Mouse (Mus musculus): ENCODE data around the gene Ccl27a. TPM values are rescaled to one million over a fixed set of nuclear protein-coding genes. Genes with fewer than 3 reads are reported as not detected.
"Not testable (repeated sequence)": the region's sequence is repeated elsewhere in the genome, so short reads cannot be mapped to it uniquely, and the experiment has no call there.

Ccl27a gene
- 64.8 and 69.6 TPM in 2 replicates for polyA plus RNA-seq (2014; fragmentation: Nextera tagmentation; extraction: Ambion mirVana)

GRCm38 (mm10) chr4:41774002-41774401 is at the start of gene Ccl27a:
TSS of gene Ccl27a (minus strand) at chr4:41774247.
- not testable (repeated sequence) for H3K36me3 ChIP-seq (ENCODE audit: control insufficient read depth, insufficient read depth, low read length); H3K4me1 ChIP-seq (ENCODE audit: control insufficient read depth, insufficient read depth, low read length); H3K27me3 ChIP-seq (ENCODE audit: control insufficient read depth, insufficient read depth, low read length); H3K9ac ChIP-seq (ENCODE audit: low read length); H3K27ac ChIP-seq (ENCODE audit: low read depth, low read length); H3K9me3 ChIP-seq (ENCODE audit: control insufficient read depth, low read length); ATAC-seq (ENCODE audit: insufficient read depth, low FRiP score, low TSS enrichment)
- WGBS, result 0% methylated on average over 12 of the region's 14 CpGs
- peak; percentile 86 for DNase-seq (ENCODE audit: low spot score)
- Histone ChIP-seq H3K4me3 (ENCODE audit: low read depth, low read length) (peak within 1 kb of the TSS; percentile 35), H3K4me2 (ENCODE audit: low read depth) (peak within 1 kb of the TSS; percentile 40)

GRCm38 (mm10) chr4:41783197-41783596 is 9.2 kb upstream of the Ccl27a start:
- not testable (repeated sequence) for H3K4me2 ChIP-seq (ENCODE audit: low read depth); H3K27me3 ChIP-seq (ENCODE audit: control insufficient read depth, insufficient read depth, low read length); H3K36me3 ChIP-seq (ENCODE audit: control insufficient read depth, insufficient read depth, low read length); H3K27ac ChIP-seq (ENCODE audit: low read depth, low read length); ATAC-seq (ENCODE audit: insufficient read depth, low FRiP score, low TSS enrichment); H3K9me3 ChIP-seq (ENCODE audit: control insufficient read depth, low read length); H3K4me1 ChIP-seq (ENCODE audit: control insufficient read depth, insufficient read depth, low read length); H3K4me3 ChIP-seq (ENCODE audit: low read depth, low read length); DNase-seq (ENCODE audit: low spot score); H3K9ac ChIP-seq (ENCODE audit: low read length)
- 36% methylated on average over 3 of the region's 3 CpGs for WGBS

GRCm38 (mm10) chr4:41782711-41783110 is 8.7 kb upstream of the Ccl27a start:
- 33% methylated on average over 4 of the region's 4 CpGs for WGBS
- not testable (repeated sequence) for H3K27ac ChIP-seq (ENCODE audit: low read depth, low read length); DNase-seq (ENCODE audit: low spot score)

GRCm38 (mm10) chr4:41781748-41782485 is 7.9 kb upstream of the Ccl27a start:
- not testable (repeated sequence) for H3K4me2 ChIP-seq (ENCODE audit: low read depth); H3K9me3 ChIP-seq (ENCODE audit: control insufficient read depth, low read length); H3K27ac ChIP-seq (ENCODE audit: low read depth, low read length); H3K4me1 ChIP-seq (ENCODE audit: control insufficient read depth, insufficient read depth, low read length); H3K9ac ChIP-seq (ENCODE audit: low read length); H3K36me3 ChIP-seq (ENCODE audit: control insufficient read depth, insufficient read depth, low read length); H3K27me3 ChIP-seq (ENCODE audit: control insufficient read depth, insufficient read depth, low read length); ATAC-seq (ENCODE audit: insufficient read depth, low FRiP score, low TSS enrichment); H3K4me3 ChIP-seq (ENCODE audit: low read depth, low read length)
- 18% methylated on average over 18 of the region's 21 CpGs for WGBS
- peak; percentile 6 for DNase-seq (ENCODE audit: low spot score)

More at GRCm38 (mm10) chr4:41782711-41783110, 8.7 kb upstream of the Ccl27a start:
- not testable (repeated sequence) for H3K36me3 ChIP-seq (ENCODE audit: control insufficient read depth, insufficient read depth, low read length); H3K9ac ChIP-seq (ENCODE audit: low read length); H3K9me3 ChIP-seq (ENCODE audit: control insufficient read depth, low read length); H3K27me3 ChIP-seq (ENCODE audit: control insufficient read depth, insufficient read depth, low read length); H3K4me2 ChIP-seq (ENCODE audit: low read depth); ATAC-seq (ENCODE audit: insufficient read depth, low FRiP score, low TSS enrichment); H3K4me1 ChIP-seq (ENCODE audit: control insufficient read depth, insufficient read depth, low read length); H3K4me3 ChIP-seq (ENCODE audit: low read depth, low read length)

GRCm38 (mm10) chr4:41781271-41781670 is 7.2 kb upstream of the Ccl27a start:
- H3K9ac ChIP-seq (ENCODE audit: low read length); H3K4me3 ChIP-seq (ENCODE audit: low read depth, low read length); H3K4me1 ChIP-seq (ENCODE audit: control insufficient read depth, insufficient read depth, low read length); H3K36me3 ChIP-seq (ENCODE audit: control insufficient read depth, insufficient read depth, low read length); H3K9me3 ChIP-seq (ENCODE audit: control insufficient read depth, low read length); H3K27ac ChIP-seq (ENCODE audit: low read depth, low read length); H3K4me2 ChIP-seq (ENCODE audit: low read depth); ATAC-seq (ENCODE audit: insufficient read depth, low FRiP score, low TSS enrichment); H3K27me3 ChIP-seq (ENCODE audit: control insufficient read depth, insufficient read depth, low read length); DNase-seq (ENCODE audit: low spot score): not testable (repeated sequence)
- 18% methylated on average over 8 of the region's 9 CpGs for WGBS

- not testable (repeated sequence) for H3K4me3 ChIP-seq (ENCODE audit: low read depth, low read length); H3K27me3 ChIP-seq (ENCODE audit: control insufficient read depth, insufficient read depth, low read length); H3K36me3 ChIP-seq (ENCODE audit: control insufficient read depth, insufficient read depth, low read length); H3K4me2 ChIP-seq (ENCODE audit: low read depth); H3K27ac ChIP-seq (ENCODE audit: low read depth, low read length); H3K9me3 ChIP-seq (ENCODE audit: control insufficient read depth, low read length); DNase-seq (ENCODE audit: low spot score); ATAC-seq (ENCODE audit: insufficient read depth, low FRiP score, low TSS enrichment); H3K9ac ChIP-seq (ENCODE audit: low read length); H3K4me1 ChIP-seq (ENCODE audit: control insufficient read depth, insufficient read depth, low read length)
- WGBS, result 67% methylated on average over 1 of the region's 1 CpGs
Observed at GRCm38 (mm10) chr4:41775840-41776239, 1.8 kb upstream of the Ccl27a start.

- not testable (repeated sequence) for H3K27me3 ChIP-seq (ENCODE audit: control insufficient read depth, insufficient read depth, low read length); ATAC-seq (ENCODE audit: insufficient read depth, low FRiP score, low TSS enrichment); H3K27ac ChIP-seq (ENCODE audit: low read depth, low read length); H3K4me1 ChIP-seq (ENCODE audit: control insufficient read depth, insufficient read depth, low read length); DNase-seq (ENCODE audit: low spot score); H3K9ac ChIP-seq (ENCODE audit: low read length); H3K9me3 ChIP-seq (ENCODE audit: control insufficient read depth, low read length); H3K36me3 ChIP-seq (ENCODE audit: control insufficient read depth, insufficient read depth, low read length)
- WGBS, result 73% methylated on average over 3 of the region's 3 CpGs
- Histone ChIP-seq H3K4me2 (ENCODE audit: low read depth) (peak overlapping the region; percentile 37), H3K4me3 (ENCODE audit: low read depth, low read length) (0 out of 2 replicates have a peak overlapping the region, but pooled peaks have one; percentile 12)
Observed at GRCm38 (mm10) chr4:41774506-41774905, 459 bp upstream of the Ccl27a start.

- H3K9ac ChIP-seq (ENCODE audit: low read length); ATAC-seq (ENCODE audit: insufficient read depth, low FRiP score, low TSS enrichment); H3K27me3 ChIP-seq (ENCODE audit: control insufficient read depth, insufficient read depth, low read length); H3K4me1 ChIP-seq (ENCODE audit: control insufficient read depth, insufficient read depth, low read length); H3K9me3 ChIP-seq (ENCODE audit: control insufficient read depth, low read length); H3K36me3 ChIP-seq (ENCODE audit: control insufficient read depth, insufficient read depth, low read length); H3K27ac ChIP-seq (ENCODE audit: low read depth, low read length): not testable (repeated sequence)
- WGBS, result 0% methylated on average over 15 of the region's 25 CpGs
- peak overlapping the region; percentile 40 for H3K4me2 ChIP-seq (ENCODE audit: low read depth)
- H3K4me3 ChIP-seq (ENCODE audit: low read depth, low read length), result peak overlapping the region; percentile 35
- DNase-seq (ENCODE audit: low spot score), result peak; percentile 68
Observed at GRCm38 (mm10) chr4:41773502-41773901, 545 bp downstream of the Ccl27a start.

- WGBS, result 5% methylated on average over 8 of the region's 16 CpGs
- not testable (repeated sequence) for DNase-seq (ENCODE audit: low spot score); H3K36me3 ChIP-seq (ENCODE audit: control insufficient read depth, insufficient read depth, low read length); H3K27me3 ChIP-seq (ENCODE audit: control insufficient read depth, insufficient read depth, low read length); H3K4me1 ChIP-seq (ENCODE audit: control insufficient read depth, insufficient read depth, low read length); H3K9ac ChIP-seq (ENCODE audit: low read length); H3K9me3 ChIP-seq (ENCODE audit: control insufficient read depth, low read length); H3K27ac ChIP-seq (ENCODE audit: low read depth, low read length); ATAC-seq (ENCODE audit: insufficient read depth, low FRiP score, low TSS enrichment)
- H3K4me3 ChIP-seq (ENCODE audit: low read depth, low read length), result peak overlapping the region; percentile 16; the same call in 1 of the 2 replicates
- peak overlapping the region; percentile 29 for H3K4me2 ChIP-seq (ENCODE audit: low read depth)
Observed at GRCm38 (mm10) chr4:41772946-41773345, 1.1 kb downstream of the Ccl27a start.

Measured in neural tube, embryonic 11.5 days (tissue).